Mouse (Mus musculus): ENCODE results near the gene Prkcb.

Gene Prkcb

GRCm38 (mm10) chr7:122290771-122291170, 2.2 kb downstream of the Prkcb start:
- no peak for DNase-seq

GRCm38 (mm10) chr7:122292151-122292550, 3.6 kb downstream of the Prkcb start:
- no peak for DNase-seq

GRCm38 (mm10) chr7:122294111-122294510, 5.6 kb downstream of the Prkcb start:
- no peak for DNase-seq

GRCm38 (mm10) chr7:122295363-122295762, 6.8 kb downstream of the Prkcb start:
- DNase-seq, result no peak

- no peak for DNase-seq
Observed at GRCm38 (mm10) chr7:122296331-122296730, 7.8 kb downstream of the Prkcb start.

- no peak for DNase-seq
Observed at GRCm38 (mm10) chr7:122296805-122297204, 8.3 kb downstream of the Prkcb start.

GRCm38 (mm10) chr7:122297627-122298026, 9.1 kb downstream of the Prkcb start:
- no peak for DNase-seq

GRCm38 (mm10) chr7:122298715-122299114, 10.2 kb downstream of the Prkcb start:
- DNase-seq, result no peak

- DNase-seq, result no peak
Observed at GRCm38 (mm10) chr7:122300538-122300937, 12.0 kb downstream of the Prkcb start.

GRCm38 (mm10) chr7:122302538-122302937, 14.0 kb downstream of the Prkcb start:
- no peak for DNase-seq

GRCm38 (mm10) chr7:122303988-122304387, 15.4 kb downstream of the Prkcb start:
- DNase-seq, result no peak

- DNase-seq, result no peak
Observed at GRCm38 (mm10) chr7:122304521-122304920, 16.0 kb downstream of the Prkcb start.

GRCm38 (mm10) chr7:122307241-122307640, 18.7 kb downstream of the Prkcb start:
- no peak for DNase-seq

- no peak for DNase-seq
Observed at GRCm38 (mm10) chr7:122308661-122309060, 20.1 kb downstream of the Prkcb start.

- no peak for DNase-seq
Observed at GRCm38 (mm10) chr7:122309909-122310725, 21.6 kb downstream of the Prkcb start.

- DNase-seq, result no peak
Observed at GRCm38 (mm10) chr7:122310726-122311018, 22.1 kb downstream of the Prkcb start.

- DNase-seq, result no peak
Observed at GRCm38 (mm10) chr7:122313690-122314477, 25.3 kb downstream of the Prkcb start.

- DNase-seq, result no peak
Observed at GRCm38 (mm10) chr7:122315720-122316331, 27.3 kb downstream of the Prkcb start.

GRCm38 (mm10) chr7:122316681-122317080, 28.1 kb downstream of the Prkcb start:
- DNase-seq, result no peak

- DNase-seq, result no peak
Observed at GRCm38 (mm10) chr7:122317485-122317884, 28.9 kb downstream of the Prkcb start.

GRCm38 (mm10) chr7:122319566-122319965, 31.0 kb downstream of the Prkcb start:
- DNase-seq, result no peak

GRCm38 (mm10) chr7:122320843-122321544, 32.4 kb downstream of the Prkcb start:
- no peak for DNase-seq

GRCm38 (mm10) chr7:122322038-122322690, 33.6 kb downstream of the Prkcb start:
- DNase-seq, result no peak

All from right cerebral cortex, postnatal 4 days (tissue).